9 mouse cellular contexts compared by ENCODE assay signal in genomic region chr11:98749716-98750115, GRCm38 (mm10). TPM values are rescaled to one million over a fixed set of nuclear protein-coding genes. Genes with fewer than 3 reads are reported as not detected.
DNase-seq lines count a peak whose midpoint lies in the region; ATAC-seq and TF ChIP-seq lines count a peak whose summit lies in the region.
"Had no signal": no experiment of that assay in that cellular context is flagged by ENCODE, and none has a peak within 500 bp of the region (broad histone marks: within the 10 kb centered on the region; RNA-seq: fewer than 3 reads in every experiment).

No protein-coding gene starts in this region.

- H3K9ac ChIP-seq in lung, postnatal 0 days (replicated peaks; ENCODE audit: low read depth): no peak overlapping the region
- H3K9ac ChIP-seq in hindbrain, embryonic 14.5 days: peak overlapping the region; percentile 70
- H3K9ac ChIP-seq in midbrain, embryonic 16.5 days (ENCODE audit: low read depth, low read length): peak overlapping the region; percentile 63

- TF ChIP-seq EP300 in lung, postnatal 0 days (IDR thresholded peaks at IDR 0.05): no peak

- H3K4me2 ChIP-seq in lung, postnatal 0 days (replicated peaks; ENCODE audit: low read depth, low read length): no peak overlapping the region
- peak overlapping the region; percentile 56 for H3K4me2 ChIP-seq in hindbrain, embryonic 14.5 days (replicated peaks)
- peak overlapping the region; percentile 93 for H3K4me2 ChIP-seq in midbrain, embryonic 16.5 days (ENCODE audit: low read length)

- no peaks in the 10 kb centered on the region for H3K27me3 ChIP-seq in lung, postnatal 0 days (replicated peaks; ENCODE audit: insufficient read depth, low read length)
- H3K27me3 ChIP-seq in hindbrain, embryonic 14.5 days (ENCODE audit: control insufficient read depth, insufficient read depth, low read length): no peaks in the 10 kb centered on the region
- H3K27me3 ChIP-seq in midbrain, embryonic 16.5 days (ENCODE audit: control insufficient read depth, insufficient read depth, low read depth, low read length): no peaks in the 10 kb centered on the region

- WGBS in lung, postnatal 0 days: 23% methylated on average over 5 of the region's 5 CpGs
- whole genome bisulfite sequencing in lung, adult 2 months: 33% methylated on average over 5 of the region's 5 CpGs
- 21% methylated on average over 5 of the region's 5 CpGs for WGBS in hindbrain, embryonic 14.5 days
- 9% methylated on average over 5 of the region's 5 CpGs for WGBS in midbrain, embryonic 16.5 days

- TF ChIP-seq POLR2A in lung, adult 2 months (IDR thresholded peaks at IDR 0.05; ENCODE audit: borderline replicate concordance, extremely low read depth, low read depth, low read length): no peak

- H3K4me3 ChIP-seq in lung, postnatal 0 days (ENCODE audit: low read depth, low read length): no peak overlapping the region
- no peak overlapping the region for H3K4me3 ChIP-seq in lung, adult 2 months (replicated peaks; ENCODE audit: extremely low read depth, low read depth, low read length)
- H3K4me3 ChIP-seq in hindbrain, embryonic 14.5 days (replicated peaks; ENCODE audit: low read length): peak overlapping the region; percentile 16
- H3K4me3 ChIP-seq in midbrain, embryonic 16.5 days (ENCODE audit: low read depth, low read length): peak overlapping the region; percentile 27

- H3K27ac ChIP-seq in lung, postnatal 0 days (ENCODE audit: low read length): peak overlapping the region; percentile 83
- peak overlapping the region; percentile 97 for H3K27ac ChIP-seq in hindbrain, embryonic 14.5 days
- peak overlapping the region; percentile 97 for H3K27ac ChIP-seq in midbrain, embryonic 16.5 days (ENCODE audit: low read length)

- TF ChIP-seq CTCF in lung, postnatal 0 days (IDR thresholded peaks at IDR 0.05): no peak
- no peak for TF ChIP-seq CTCF in lung, adult 2 months (IDR thresholded peaks at IDR 0.05; ENCODE audit: insufficient read depth, low read length)

- H3K4me1 ChIP-seq in lung, postnatal 0 days (ENCODE audit: insufficient read depth, low read depth, low read length): peaks cover 81% of the 10 kb centered on the region
- peaks cover 63% of the 10 kb centered on the region for H3K4me1 ChIP-seq in lung, adult 2 months (ENCODE audit: control insufficient read depth, insufficient read depth, low read length)
- peaks cover 85% of the 10 kb centered on the region for H3K4me1 ChIP-seq in hindbrain, embryonic 14.5 days (replicated peaks; ENCODE audit: control insufficient read depth, insufficient read depth, low read length)
- peaks cover 98% of the 10 kb centered on the region for H3K4me1 ChIP-seq in midbrain, embryonic 16.5 days (ENCODE audit: control insufficient read depth, insufficient read depth, low read length)

- H3K36me3 ChIP-seq in lung, postnatal 0 days (ENCODE audit: insufficient read depth, low read length): no peaks in the 10 kb centered on the region
- H3K36me3 ChIP-seq in hindbrain, embryonic 14.5 days (replicated peaks; ENCODE audit: control insufficient read depth, insufficient read depth): peaks cover 16% of the 10 kb centered on the region
- peaks cover 13% of the 10 kb centered on the region for H3K36me3 ChIP-seq in midbrain, embryonic 16.5 days (ENCODE audit: control insufficient read depth, insufficient read depth, low read length)

- DNase-seq in adrenal gland, postnatal 10 days: peak; percentile 35
- no peak for DNase-seq in adrenal gland, adult (ENCODE audit: inconsistent age in 2 of 2, low spot score in 1 of 2)
- no peak for DNase-seq in lung, postnatal 0 days (ENCODE audit: low spot score)
- DNase-seq in lung, adult 2 months: no peak
- DNase-seq in hindbrain, embryonic 14.5 days (ENCODE audit: low spot score): peak; percentile 64
- no peak for DNase-seq in natural killer cell, adult 2 months (ENCODE audit: low spot score in 2 of 2)
- no peak for DNase-seq in thymus, postnatal 36 days

- ATAC-seq in lung, postnatal 0 days: no peak
- no peak for ATAC-seq in hindbrain, embryonic 14.5 days (ENCODE audit: low FRiP score)
- ATAC-seq in midbrain, embryonic 16.5 days: no peak

- H3K9me3 ChIP-seq in lung, postnatal 0 days (ENCODE audit: low read length): no peaks in the 10 kb centered on the region
- H3K9me3 ChIP-seq in hindbrain, embryonic 14.5 days (ENCODE audit: control insufficient read depth, low read length): no peaks in the 10 kb centered on the region
- H3K9me3 ChIP-seq in midbrain, embryonic 16.5 days (replicated peaks; ENCODE audit: control insufficient read depth, low read length, poor library complexity, severe bottlenecking): no peaks in the 10 kb centered on the region

RNA-seq across cellular contexts. Expression of gene Thra, which starts 9.3 kb away (rescaled TPM):
- 100 to 1,000 TPM; 135 to 184 TPM for total RNA-seq in adrenal gland, postnatal 10 days (2021)
- 38.1 and 40.5 TPM in 2 replicates for polyA plus RNA-seq in lung, postnatal 0 days (2015; fragmentation: Nextera tagmentation; extraction: Ambion mirVana)
- polyA plus RNA-seq in lung, adult 2 months (2012; rRNA removed): 142 and 159 TPM in 2 replicates
- 165 and 181 TPM in 2 replicates for polyA plus RNA-seq in hindbrain, embryonic 14.5 days (2014; fragmentation: Nextera tagmentation; extraction: Ambion mirVana)
- polyA plus RNA-seq in midbrain, embryonic 16.5 days (2015; fragmentation: Nextera tagmentation; extraction: Ambion mirVana): 139 and 149 TPM in 2 replicates

RNA-seq across cellular contexts. Expression of gene Med24, which starts 20.5 kb away (rescaled TPM):
- 10 to 100 TPM; 40.4 to 58.0 TPM for total RNA-seq in adrenal gland, postnatal 10 days (2021)
- 19.9 and 20.6 TPM in 2 replicates for polyA plus RNA-seq in lung, postnatal 0 days (2015; fragmentation: Nextera tagmentation; extraction: Ambion mirVana)
- 45.0 and 55.1 TPM in 2 replicates for polyA plus RNA-seq in lung, adult 2 months (2012; rRNA removed)
- polyA plus RNA-seq in hindbrain, embryonic 14.5 days (2014; fragmentation: Nextera tagmentation; extraction: Ambion mirVana): 58.4 and 62.7 TPM in 2 replicates
- polyA plus RNA-seq in midbrain, embryonic 16.5 days (2015; fragmentation: Nextera tagmentation; extraction: Ambion mirVana): 75.1 and 77.5 TPM in 2 replicates

RNA-seq across cellular contexts. Expression of gene Nr1d1, which starts 25.4 kb away (rescaled TPM):
- 10 to 100 TPM; 15.1 to 59.6 TPM for total RNA-seq in adrenal gland, postnatal 10 days (2021)
- 6.9 and 8.9 TPM in 2 replicates for polyA plus RNA-seq in lung, postnatal 0 days (2015; fragmentation: Nextera tagmentation; extraction: Ambion mirVana)
- 213 and 329 TPM in 2 replicates for polyA plus RNA-seq in lung, adult 2 months (2012; rRNA removed)
- polyA plus RNA-seq in hindbrain, embryonic 14.5 days (2014; fragmentation: Nextera tagmentation; extraction: Ambion mirVana): 3.4 and 4.1 TPM in 2 replicates
- 3.5 and 5.2 TPM in 2 replicates for polyA plus RNA-seq in midbrain, embryonic 16.5 days (2015; fragmentation: Nextera tagmentation; extraction: Ambion mirVana)

RNA-seq across cellular contexts. Expression of gene Msl1, which starts 45.6 kb away (rescaled TPM):
- total RNA-seq in adrenal gland, postnatal 10 days (2021): 10 to 100 TPM; 79.4 to 88.6 TPM
- 16.3 and 21.3 TPM in 2 replicates for polyA plus RNA-seq in lung, postnatal 0 days (2015; fragmentation: Nextera tagmentation; extraction: Ambion mirVana)
- polyA plus RNA-seq in lung, adult 2 months (2012; rRNA removed): 39.0 and 54.3 TPM in 2 replicates
- polyA plus RNA-seq in hindbrain, embryonic 14.5 days (2014; fragmentation: Nextera tagmentation; extraction: Ambion mirVana): 23.6 and 24.1 TPM in 2 replicates
- polyA plus RNA-seq in midbrain, embryonic 16.5 days (2015; fragmentation: Nextera tagmentation; extraction: Ambion mirVana): 29.2 and 33.2 TPM in 2 replicates

RNA-seq across cellular contexts. Expression of gene Csf3, which starts 48.7 kb away (rescaled TPM):
- total RNA-seq in adrenal gland, postnatal 10 days (2021): not detected
- polyA plus RNA-seq in lung, postnatal 0 days (2015; fragmentation: Nextera tagmentation; extraction: Ambion mirVana): 0.19 TPM in 1 of 2 replicates, not detected in the other
- polyA plus RNA-seq in lung, adult 2 months (2012; rRNA removed): not detected in 2 replicates
- polyA plus RNA-seq in hindbrain, embryonic 14.5 days (2014; fragmentation: Nextera tagmentation; extraction: Ambion mirVana): not detected in 2 replicates
- not detected in 2 replicates for polyA plus RNA-seq in midbrain, embryonic 16.5 days (2015; fragmentation: Nextera tagmentation; extraction: Ambion mirVana)
- total RNA-seq: adrenal gland, adult 18-20 months had no signal

Comparison
In these comparisons a context has a peak if more than half of its experiments do, and no peak if none do; other contexts are left out.
1. DNase-seq: peak in adrenal gland, postnatal 10 days (single experiment) and hindbrain, embryonic 14.5 days (single experiment); none in adrenal gland, adult (0 of 2), lung, postnatal 0 days (single experiment), lung, adult 2 months (single experiment), natural killer cell, adult 2 months (0 of 2) and thymus, postnatal 36 days (0 of 2).
2. RNA of gene Nr1d1, which starts 25.4 kb away (polyA plus RNA-seq): 213 to 329 TPM in lung, adult 2 months; 6.9 to 8.9 TPM in lung, postnatal 0 days, 3.5 to 5.2 TPM in midbrain, embryonic 16.5 days and 3.4 to 4.1 TPM in hindbrain, embryonic 14.5 days; every median in the first group is over 10 times any median in the second.
3. H3K4me3 ChIP-seq: peak in hindbrain, embryonic 14.5 days (single experiment) and midbrain, embryonic 16.5 days (single experiment); none in lung, postnatal 0 days (single experiment) and lung, adult 2 months (single experiment).
4. Peak in every context shown above with its lines, with median percentiles within 50 percentile points of each other: H3K27ac ChIP-seq.